Mouse (Mus musculus) forebrain, embryonic 15.5 days (tissue): ENCODE data around the gene Kcnq1. TPM values are rescaled to one million over a fixed set of nuclear protein-coding genes. Genes with fewer than 3 reads are reported as not detected.
A peak's percentile ranks its signal among the peaks of the same experiment; 100 is the strongest.

Source experiments
- ATAC-seq: fragments of 200-750 bp; cut with Nextera tagmentation; replicated peaks from 2 replicates; pipeline ENCODE4 v1.8.0; 2017; ENCODE audit warnings: mild to moderate bottlenecking, moderate TSS enrichment, moderate library complexity
- H3K27ac ChIP-seq: fragments of 300-500 bp; sonication (generic); replicated peaks from 2 replicates; pipeline ENCODE4 v1.5.1; 2015; ENCODE audit warnings: mild to moderate bottlenecking, inconsistent platforms
- H3K27me3 ChIP-seq: fragments of 300-500 bp; sonication (generic); 2 replicates; pipeline ENCODE4 v1.6.1; 2015; ENCODE audit warnings: inconsistent platforms
- H3K36me3 ChIP-seq: fragments of 300-500 bp; sonication (generic); 2 replicates; pipeline ENCODE4 v1.6.1; 2015; ENCODE audit warnings: mild to moderate bottlenecking, inconsistent platforms
- H3K4me1 ChIP-seq: fragments of 300-500 bp; sonication (generic); 2 replicates; pipeline ENCODE4 v1.6.1; 2015; ENCODE audit warnings: inconsistent platforms
- H3K4me2 ChIP-seq: fragments of 300-500 bp; sonication (generic); replicated peaks from 2 replicates; pipeline ENCODE4 v1.6.1; 2015; ENCODE audit warnings: mild to moderate bottlenecking, inconsistent platforms
- H3K4me3 ChIP-seq: fragments of 300-500 bp; sonication (generic); 2 replicates; pipeline ENCODE4 v1.5.1; 2015; ENCODE audit warnings: mild to moderate bottlenecking, inconsistent platforms
- H3K9ac ChIP-seq: fragments of 300-500 bp; sonication (generic); replicated peaks from 2 replicates; pipeline ENCODE4 v1.6.1; 2015; ENCODE audit warnings: mild to moderate bottlenecking, inconsistent platforms
- H3K9me3 ChIP-seq: fragments of 300-500 bp; sonication (generic); 2 replicates; pipeline ENCODE4 v1.6.1; 2016; ENCODE audit warnings: inconsistent platforms
- WGBS: fragments of 180-500 bp; shearing (Covaris S2); methylation state at CpG from one replicate; pipeline ENCODE4 v1.1.7; 2015; ENCODE audit warnings: mixed read lengths; 5-methylcytosine and 5-hydroxymethylcytosine counted together
- polyA plus RNA-seq: library from polyadenylated mRNA; unstranded; fragments of >200 nt; fragmentation: Nextera tagmentation; extraction: Ambion mirVana; gene quantifications from 2 replicates; pipeline ENCODE4 v1.2.1, GENCODE M21; 2015

The Kcnq1 gene
- polyA plus RNA-seq, 1 experiment from 2014 or later = 0.81 TPM

- Histone ChIP-seq H3K27ac (no peak overlapping the region), H3K4me2 (no peak overlapping the region), H3K4me3 (no peak overlapping the region)
These were observed 237.7 kb downstream of the Kcnq1 start for GRCm38 (mm10) chr7:143343781-143344306.

GRCm38 (mm10) chr7:143349287-143349686 lies 243.1 kb downstream of the Kcnq1 start:
- Histone ChIP-seq H3K27ac (no peak overlapping the region), H3K36me3 (no peaks in the 10 kb centered on the region), H3K4me3 (no peak overlapping the region), H3K9me3 (no peaks in the 10 kb centered on the region), H3K4me1 (no peaks in the 10 kb centered on the region), H3K9ac (no peak overlapping the region), H3K27me3 (peaks cover 69% of the 10 kb centered on the region), H3K4me2 (no peak overlapping the region)
- ATAC-seq = no peak
- 81% methylated on average over 7 of the region's 7 CpGs for WGBS

More at GRCm38 (mm10) chr7:143343781-143344306, 237.7 kb downstream of the Kcnq1 start:
- Histone ChIP-seq H3K4me1 (peaks cover 28% of the 10 kb centered on the region), H3K27me3 (peaks cover 67% of the 10 kb centered on the region), H3K36me3 (no peaks in the 10 kb centered on the region), H3K9ac (no peak overlapping the region), H3K9me3 (no peaks in the 10 kb centered on the region)
- 4% methylated on average over 12 of the region's 12 CpGs for WGBS
- ATAC-seq = no peak

GRCm38 (mm10) chr7:143349848-143350247 lies 243.7 kb downstream of the Kcnq1 start:
- Histone ChIP-seq H3K4me3 (no peak overlapping the region), H3K9ac (no peak overlapping the region), H3K4me2 (no peak overlapping the region), H3K4me1 (no peaks in the 10 kb centered on the region), H3K9me3 (no peaks in the 10 kb centered on the region), H3K36me3 (no peaks in the 10 kb centered on the region), H3K27ac (no peak overlapping the region), H3K27me3 (peaks cover 66% of the 10 kb centered on the region)
- 75% methylated on average over 1 of the region's 1 CpGs for WGBS
- no peak for ATAC-seq

GRCm38 (mm10) chr7:143355831-143356230 lies 249.7 kb downstream of the Kcnq1 start:
- Histone ChIP-seq H3K9me3 (no peaks in the 10 kb centered on the region), H3K27ac (no peak overlapping the region), H3K4me2 (no peak overlapping the region), H3K4me1 (no peaks in the 10 kb centered on the region), H3K9ac (no peak overlapping the region), H3K36me3 (no peaks in the 10 kb centered on the region), H3K27me3 (peaks cover 69% of the 10 kb centered on the region), H3K4me3 (no peak overlapping the region)
- 70% methylated on average over 5 of the region's 5 CpGs for WGBS
- ATAC-seq = no peak

- 88% methylated on average over 1 of the region's 1 CpGs for WGBS
These were observed 250.9 kb downstream of the Kcnq1 start for GRCm38 (mm10) chr7:143357109-143357508.

GRCm38 (mm10) chr7:143357831-143358230 lies 251.7 kb downstream of the Kcnq1 start:
- H3K27ac ChIP-seq = no peak overlapping the region
- no peak overlapping the region for H3K4me3 ChIP-seq
- H3K9me3 ChIP-seq = no peaks in the 10 kb centered on the region
- H3K4me1 ChIP-seq = no peaks in the 10 kb centered on the region
- WGBS = 77% methylated on average over 4 of the region's 4 CpGs
- H3K4me2 ChIP-seq = no peak overlapping the region
- ATAC-seq = no peak
- no peaks in the 10 kb centered on the region for H3K36me3 ChIP-seq
- peaks cover 78% of the 10 kb centered on the region for H3K27me3 ChIP-seq
- H3K9ac ChIP-seq = no peak overlapping the region

More at GRCm38 (mm10) chr7:143357109-143357508, 250.9 kb downstream of the Kcnq1 start:
- Histone ChIP-seq H3K4me2 (no peak overlapping the region), H3K27ac (no peak overlapping the region), H3K36me3 (no peaks in the 10 kb centered on the region), H3K9me3 (no peaks in the 10 kb centered on the region), H3K4me3 (no peak overlapping the region), H3K9ac (no peak overlapping the region), H3K27me3 (peaks cover 75% of the 10 kb centered on the region), H3K4me1 (no peaks in the 10 kb centered on the region)
- ATAC-seq = no peak

DNA sequence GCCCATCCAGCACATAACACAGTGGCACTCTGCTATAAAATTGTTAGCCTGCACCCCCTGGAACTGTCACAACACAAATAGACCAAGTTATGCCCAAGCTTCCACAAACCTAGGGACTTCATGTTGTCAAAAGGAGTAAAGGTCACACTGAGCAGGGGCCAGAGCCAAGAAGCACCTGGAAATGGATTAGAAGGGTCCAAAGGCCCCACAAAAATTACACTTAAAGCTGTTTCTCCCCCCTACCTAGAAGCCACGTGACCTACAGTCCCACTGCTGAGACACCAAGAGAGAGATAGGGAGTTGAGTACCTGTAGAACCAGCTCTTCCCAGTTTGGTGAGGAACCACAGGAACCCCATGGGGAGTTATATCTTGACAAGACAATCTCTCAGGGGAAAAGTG lies 253.6 kb downstream of the Kcnq1 start:
- no peaks in the 10 kb centered on the region for H3K4me1 ChIP-seq
- ATAC-seq = no peak
- 72% methylated on average over 1 of the region's 1 CpGs for WGBS
- H3K4me2 ChIP-seq = no peak overlapping the region
- no peak overlapping the region for H3K9ac ChIP-seq
- no peaks in the 10 kb centered on the region for H3K36me3 ChIP-seq
- H3K27ac ChIP-seq = no peak overlapping the region
- H3K9me3 ChIP-seq = no peaks in the 10 kb centered on the region
- H3K4me3 ChIP-seq = no peak overlapping the region
- peaks cover 91% of the 10 kb centered on the region for H3K27me3 ChIP-seq

GRCm38 (mm10) chr7:143360776-143361175 lies 254.6 kb downstream of the Kcnq1 start:
- Histone ChIP-seq H3K9ac (no peak overlapping the region), H3K9me3 (no peaks in the 10 kb centered on the region), H3K4me2 (no peak overlapping the region), H3K27me3 (peaks cover 94% of the 10 kb centered on the region), H3K4me1 (no peaks in the 10 kb centered on the region), H3K36me3 (no peaks in the 10 kb centered on the region), H3K27ac (no peak overlapping the region), H3K4me3 (no peak overlapping the region)
- no peak for ATAC-seq
- 71% methylated on average over 5 of the region's 5 CpGs for WGBS

- ATAC-seq = no peak
- no peaks in the 10 kb centered on the region for H3K36me3 ChIP-seq
- H3K4me2 ChIP-seq = no peak overlapping the region
- peaks cover 86% of the 10 kb centered on the region for H3K27me3 ChIP-seq
- H3K4me1 ChIP-seq = peaks cover 10% of the 10 kb centered on the region
- no peak overlapping the region for H3K27ac ChIP-seq
- WGBS = 94% methylated on average over 7 of the region's 7 CpGs
- H3K9me3 ChIP-seq = no peaks in the 10 kb centered on the region
- H3K9ac ChIP-seq = no peak overlapping the region
- H3K4me3 ChIP-seq = no peak overlapping the region
These were observed 258.1 kb downstream of the Kcnq1 start for GRCm38 (mm10) chr7:143364092-143364832.

DNA sequence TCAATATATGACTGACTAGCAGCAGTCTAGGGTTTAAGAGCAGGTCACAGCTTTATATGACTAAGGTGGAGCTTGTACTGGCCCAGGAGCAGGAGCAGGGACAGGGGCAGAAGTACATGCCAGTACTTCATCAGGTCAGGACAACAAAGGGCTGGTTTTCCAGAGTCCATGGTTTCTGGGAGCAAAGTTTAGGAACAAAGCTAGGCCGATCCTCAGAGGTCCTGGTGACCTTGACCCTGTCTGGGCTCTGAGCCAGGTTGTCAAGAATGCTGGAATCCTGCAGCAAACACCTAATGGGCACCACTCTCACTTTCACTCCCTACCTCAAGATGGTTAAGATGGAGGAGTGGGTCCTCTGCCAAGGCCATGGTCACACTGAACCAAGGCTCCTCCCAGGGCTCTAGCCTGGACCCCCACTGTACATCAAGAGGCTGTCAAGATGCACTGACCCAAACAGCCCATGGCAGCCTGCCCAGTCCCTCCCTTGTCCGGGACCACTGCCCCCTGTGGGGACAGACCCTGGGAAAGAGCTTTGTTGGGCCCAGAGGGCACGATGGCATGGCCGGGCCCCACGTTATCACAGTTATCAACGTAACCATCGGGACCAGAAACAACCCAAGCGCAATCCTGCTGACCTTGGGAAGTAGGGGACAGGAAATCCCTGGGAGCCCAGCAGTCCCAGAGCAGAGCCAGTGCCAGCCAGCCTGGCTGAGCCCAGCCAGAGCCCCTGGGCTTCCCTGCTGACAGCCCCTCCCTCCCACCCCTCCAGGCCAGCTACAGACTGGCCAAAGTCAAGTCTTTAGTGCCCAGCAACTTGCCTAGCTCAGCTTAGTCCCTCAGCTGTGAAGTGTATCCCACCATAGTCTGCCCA lies 259.0 kb downstream of the Kcnq1 start:
- Histone ChIP-seq H3K9me3 (no peaks in the 10 kb centered on the region), H3K36me3 (no peaks in the 10 kb centered on the region), H3K9ac (no peak overlapping the region), H3K4me1 (peaks cover 10% of the 10 kb centered on the region), H3K4me2 (no peak overlapping the region), H3K27ac (no peak overlapping the region), H3K4me3 (no peak overlapping the region), H3K27me3 (peaks cover 86% of the 10 kb centered on the region)
- WGBS = 71% methylated on average over 8 of the region's 8 CpGs
- ATAC-seq = no peak

DNA sequence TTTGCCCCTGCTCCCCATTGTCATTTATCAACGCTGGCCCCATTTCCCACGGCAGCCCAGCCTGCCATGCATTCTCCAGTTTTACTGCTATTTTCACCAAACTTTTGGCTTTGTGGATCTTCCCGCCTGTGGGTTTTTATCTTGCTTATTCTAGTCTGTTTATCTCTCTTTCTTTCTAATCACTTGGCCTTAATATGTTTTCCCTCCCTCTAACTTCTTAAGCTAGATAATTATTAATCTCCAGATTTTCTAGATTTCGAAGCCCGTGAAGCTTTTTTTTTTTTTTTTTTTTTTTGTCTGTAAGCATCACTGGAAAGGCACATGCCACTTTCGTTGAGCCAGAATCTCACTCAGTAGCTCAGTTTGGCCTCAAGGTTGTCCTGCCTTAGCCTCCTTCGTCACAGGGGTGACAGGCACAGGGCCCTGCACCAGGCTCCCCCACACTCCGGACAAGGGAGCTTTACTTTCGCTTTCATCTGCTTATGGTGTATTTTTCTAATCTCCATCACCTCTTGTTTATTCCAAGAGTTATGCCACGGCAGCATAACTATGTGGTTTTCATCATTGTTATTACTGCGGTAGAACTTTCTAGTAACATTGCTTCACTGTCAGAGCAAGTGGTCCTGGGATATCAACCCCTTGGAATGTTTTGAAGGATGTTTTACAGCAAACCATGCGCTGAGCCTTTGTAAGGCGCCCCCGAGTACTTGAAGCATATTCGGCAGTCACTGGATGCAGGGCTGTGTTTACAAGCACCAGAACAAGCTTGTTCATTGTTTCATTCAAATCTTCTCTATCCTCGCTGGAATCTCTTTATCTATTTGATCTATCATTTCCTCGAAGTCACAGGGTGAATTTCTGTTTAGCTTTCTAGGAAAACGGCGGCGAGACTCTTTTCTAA lies 261.5 kb downstream of the Kcnq1 start:
- Histone ChIP-seq H3K27me3 (peaks cover 86% of the 10 kb centered on the region), H3K9me3 (no peaks in the 10 kb centered on the region), H3K4me3 (no peak overlapping the region), H3K4me2 (0 out of 2 replicates have a peak overlapping the region, but pooled peaks have one; percentile 2), H3K36me3 (no peaks in the 10 kb centered on the region), H3K4me1 (peaks cover 10% of the 10 kb centered on the region), H3K27ac (no peak overlapping the region), H3K9ac (no peak overlapping the region)
- no peak for ATAC-seq
- 41% methylated on average over 20 of the region's 20 CpGs for WGBS
